Mouse (Mus musculus) embryonic fibroblast, embryonic 13.5 days (primary cell): ENCODE results near the gene Themis2.

ENCODE experiments used
- CTCF ChIP-seq: IDR thresholded peaks from 2 replicates; pipeline ENCODE4 v1.5.1; 2011; ENCODE audit warnings: mild to moderate bottlenecking, control low read depth, low read length, moderate library complexity, borderline replicate concordance; ENCODE audit not compliant: insufficient read depth
- POLR2A ChIP-seq: IDR thresholded peaks from 2 replicates; pipeline ENCODE4 v1.6.1; 2011; ENCODE audit warnings: low read depth, mild to moderate bottlenecking, control low read depth, low read length, moderate library complexity

- TF ChIP-seq CTCF (no peak), POLR2A (no peak)
Measured at GRCm38 (mm10) chr4:132798028-132798427, 1.8 kb upstream of the Themis2 start.
